15 mouse cellular contexts compared by ENCODE assay signal in the genomic region with DNA sequence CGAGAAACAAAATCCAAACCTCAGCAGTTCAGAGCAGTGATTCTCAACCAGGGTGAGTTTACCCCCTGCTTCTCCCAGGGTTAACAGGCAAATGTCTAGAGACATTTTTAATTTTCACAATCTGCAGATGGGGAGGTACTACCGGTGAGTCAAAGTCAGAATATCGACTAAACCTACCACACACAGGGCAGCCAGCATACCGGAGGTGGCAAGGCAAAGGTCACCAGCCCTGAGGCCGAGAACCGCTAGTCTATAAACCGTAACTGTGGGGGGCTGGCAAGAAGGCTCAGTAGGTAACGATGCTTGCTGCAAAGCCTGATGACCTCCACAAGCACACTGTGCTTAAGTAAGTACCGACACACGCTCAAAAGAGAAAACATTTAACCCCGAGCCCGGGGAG. TPM values are rescaled to one million over a fixed set of nuclear protein-coding genes. Genes with fewer than 3 reads are reported as not detected.
A peak's percentile ranks its signal among the peaks of the same experiment; 100 is the strongest.
DNase-seq lines count a peak whose midpoint lies in the region; ATAC-seq and TF ChIP-seq lines count a peak whose summit lies in the region.
"Had no signal": no experiment of that assay in that cellular context is flagged by ENCODE, and none has a peak within 500 bp of the region (broad histone marks: within the 10 kb centered on the region; RNA-seq: fewer than 3 reads in every experiment).

No protein-coding gene starts in this region.

- H3K27me3 ChIP-seq in hindbrain, embryonic 14.5 days (ENCODE audit: control insufficient read depth, insufficient read depth, low read length): no peaks in the 10 kb centered on the region
- no peaks in the 10 kb centered on the region for H3K27me3 ChIP-seq in hindbrain, embryonic 13.5 days
- H3K27me3 ChIP-seq in lung, embryonic 16.5 days (ENCODE audit: control insufficient read depth, insufficient read depth, low read depth, low read length): no peaks in the 10 kb centered on the region
- no peaks in the 10 kb centered on the region for H3K27me3 ChIP-seq in ES-Bruce4 (ENCODE audit: control insufficient read depth, insufficient read depth, low read length, poor library complexity, severe bottlenecking)
- H3K27me3 ChIP-seq: embryonic facial prominence, embryonic 15.5 days; megakaryocyte, embryonic 14.5 days; midbrain, embryonic 13.5 days; neural tube, embryonic 12.5 days had no signal

- no peak for TF ChIP-seq POLR2A in lung, adult 2 months (IDR thresholded peaks at IDR 0.05; ENCODE audit: borderline replicate concordance, extremely low read depth, low read depth, low read length)
- no peak for TF ChIP-seq POLR2A in ES-Bruce4 (IDR thresholded peaks at IDR 0.05; ENCODE audit: insufficient read depth, low read length)
- no peak for TF ChIP-seq POLR2A in embryonic fibroblast, embryonic 13.5 days (IDR thresholded peaks at IDR 0.05; ENCODE audit: low read depth, low read length)

- no peak for DNase-seq in hindbrain, embryonic 14.5 days (ENCODE audit: low spot score)
- DNase-seq in lung, adult 2 months: no peak

- ATAC-seq in hindbrain, embryonic 14.5 days (ENCODE audit: low FRiP score): peak; percentile 14; the same call in 1 of the 2 replicates
- no peak for ATAC-seq in hindbrain, embryonic 13.5 days (ENCODE audit: low FRiP score)
- no peak for ATAC-seq in lung, embryonic 16.5 days (ENCODE audit: low read depth)
- no peak for ATAC-seq in erythroid progenitor cell, adult 5-6 weeks (replicated peaks; ENCODE audit: low FRiP score, poor library complexity, severe bottlenecking)

- no peak overlapping the region for H3K4me3 ChIP-seq in hindbrain, embryonic 14.5 days (replicated peaks; ENCODE audit: low read length)
- no peak overlapping the region for H3K4me3 ChIP-seq in hindbrain, embryonic 13.5 days
- no peak overlapping the region for H3K4me3 ChIP-seq in lung, embryonic 16.5 days (ENCODE audit: low read length)
- no peak overlapping the region for H3K4me3 ChIP-seq in lung, adult 2 months (replicated peaks; ENCODE audit: extremely low read depth, low read depth, low read length)
- no peak overlapping the region for H3K4me3 ChIP-seq in ES-Bruce4 (ENCODE audit: low read depth, low read length)
- no peak overlapping the region for H3K4me3 ChIP-seq in embryonic fibroblast, embryonic 13.5 days (ENCODE audit: insufficient read depth, low read length)
- H3K4me3 ChIP-seq: embryonic facial prominence, embryonic 15.5 days; forebrain, embryonic 10.5 days; hindbrain, embryonic 10.5 days; megakaryocyte, embryonic 14.5 days; midbrain, embryonic 13.5 days; neural tube, embryonic 12.5 days had no signal

- no peak overlapping the region for H3K9ac ChIP-seq in hindbrain, embryonic 14.5 days
- no peak overlapping the region for H3K9ac ChIP-seq in hindbrain, embryonic 13.5 days
- H3K9ac ChIP-seq in lung, embryonic 16.5 days (ENCODE audit: low read length): peak overlapping the region; percentile 31; the same call in 1 of the 2 replicates
- H3K9ac ChIP-seq in ES-Bruce4 (ENCODE audit: low read depth, poor library complexity, severe bottlenecking): no peak overlapping the region
- H3K9ac ChIP-seq: embryonic facial prominence, embryonic 15.5 days; liver, embryonic 14.5 days; neural tube, embryonic 12.5 days had no signal

- H3K4me2 ChIP-seq in hindbrain, embryonic 14.5 days (replicated peaks): no peak overlapping the region
- H3K4me2 ChIP-seq in hindbrain, embryonic 13.5 days: no peak overlapping the region
- no peak overlapping the region for H3K4me2 ChIP-seq in lung, embryonic 16.5 days (ENCODE audit: low read depth, low read length)
- H3K4me2 ChIP-seq: embryonic facial prominence, embryonic 15.5 days; heart, embryonic 11.5 days; midbrain, embryonic 13.5 days; neural tube, embryonic 12.5 days had no signal

- H3K36me3 ChIP-seq in hindbrain, embryonic 14.5 days (replicated peaks; ENCODE audit: control insufficient read depth, insufficient read depth): peaks cover 51% of the 10 kb centered on the region
- peaks cover 58% of the 10 kb centered on the region for H3K36me3 ChIP-seq in hindbrain, embryonic 13.5 days
- H3K36me3 ChIP-seq in lung, embryonic 16.5 days (ENCODE audit: control insufficient read depth, insufficient read depth, low read length): peaks cover 24% of the 10 kb centered on the region
- peaks cover 36% of the 10 kb centered on the region for H3K36me3 ChIP-seq in ES-Bruce4 (ENCODE audit: control insufficient read depth, insufficient read depth, low read length, poor library complexity, severe bottlenecking)

- no peaks in the 10 kb centered on the region for H3K9me3 ChIP-seq in hindbrain, embryonic 14.5 days (ENCODE audit: control insufficient read depth, low read length)
- no peaks in the 10 kb centered on the region for H3K9me3 ChIP-seq in hindbrain, embryonic 13.5 days
- no peaks in the 10 kb centered on the region for H3K9me3 ChIP-seq in lung, embryonic 16.5 days (ENCODE audit: control insufficient read depth, low read length)
- H3K9me3 ChIP-seq in ES-Bruce4 (replicated peaks; ENCODE audit: control insufficient read depth, insufficient read depth, low read length, poor library complexity, severe bottlenecking): no peaks in the 10 kb centered on the region
- H3K9me3 ChIP-seq: embryonic facial prominence, embryonic 15.5 days; forebrain, embryonic 10.5 days; hindbrain, embryonic 10.5 days; megakaryocyte, embryonic 14.5 days; midbrain, embryonic 13.5 days; neural tube, embryonic 12.5 days had no signal

- no peaks in the 10 kb centered on the region for H3K4me1 ChIP-seq in hindbrain, embryonic 14.5 days (replicated peaks; ENCODE audit: control insufficient read depth, insufficient read depth, low read length)
- 0 out of 2 replicates have a peak, but pooled peaks cover 3% of the 10 kb centered on the region for H3K4me1 ChIP-seq in hindbrain, embryonic 13.5 days (replicated peaks)
- peaks cover 19% of the 10 kb centered on the region for H3K4me1 ChIP-seq in lung, embryonic 16.5 days (replicated peaks; ENCODE audit: control insufficient read depth, insufficient read depth, low read length)
- H3K4me1 ChIP-seq in lung, adult 2 months (ENCODE audit: control insufficient read depth, insufficient read depth, low read length): no peaks in the 10 kb centered on the region
- H3K4me1 ChIP-seq in ES-Bruce4 (ENCODE audit: control insufficient read depth, insufficient read depth, low read length): peaks cover 9% of the 10 kb centered on the region
- H3K4me1 ChIP-seq in embryonic fibroblast, embryonic 13.5 days (ENCODE audit: control insufficient read depth, insufficient read depth, low read length): peaks cover 26% of the 10 kb centered on the region
- H3K4me1 ChIP-seq: neural tube, embryonic 12.5 days had no signal

- WGBS in hindbrain, embryonic 14.5 days: 83% methylated on average over 12 of the region's 12 CpGs
- WGBS in hindbrain, embryonic 13.5 days: 83% methylated on average over 12 of the region's 12 CpGs
- 80% methylated on average over 12 of the region's 12 CpGs for WGBS in lung, embryonic 16.5 days
- WGBS in lung, adult 2 months: 76% methylated on average over 12 of the region's 12 CpGs

- no peak for TF ChIP-seq CTCF in lung, adult 2 months (IDR thresholded peaks at IDR 0.05; ENCODE audit: insufficient read depth, low read length)
- no peak for TF ChIP-seq CTCF in ES-Bruce4 (IDR thresholded peaks at IDR 0.05; ENCODE audit: low read depth, low read length)
- TF ChIP-seq CTCF in embryonic fibroblast, embryonic 13.5 days (IDR thresholded peaks at IDR 0.05; ENCODE audit: borderline replicate concordance, insufficient read depth, low read length): no peak

- no peak for TF ChIP-seq EP300 in ES-Bruce4 (IDR thresholded peaks at IDR 0.05; ENCODE audit: insufficient read depth, low read depth, low read length)

- H3K27ac ChIP-seq in hindbrain, embryonic 14.5 days: no peak overlapping the region
- no peak overlapping the region for H3K27ac ChIP-seq in hindbrain, embryonic 13.5 days
- H3K27ac ChIP-seq in lung, embryonic 16.5 days (ENCODE audit: low read length): peak overlapping the region; percentile 86
- peak overlapping the region; percentile 18; the same call in 1 of the 2 replicates for H3K27ac ChIP-seq in ES-Bruce4 (ENCODE audit: insufficient read depth, low read length)
- peak overlapping the region; percentile 15; the same call in 1 of the 2 replicates for H3K27ac ChIP-seq in embryonic fibroblast, embryonic 13.5 days (ENCODE audit: insufficient read depth, low read length)
- H3K27ac ChIP-seq: forebrain, embryonic 10.5 days; hindbrain, embryonic 10.5 days; liver, embryonic 14.5 days; midbrain, embryonic 13.5 days; neural tube, embryonic 12.5 days had no signal

RNA-seq across cellular contexts. Expression of gene Lrrc73, which starts 12.2 kb away (rescaled TPM):
- polyA plus RNA-seq in hindbrain, embryonic 14.5 days (2014; fragmentation: Nextera tagmentation; extraction: Ambion mirVana): 15.1 and 18.1 TPM in 2 replicates
- polyA plus RNA-seq in hindbrain, embryonic 13.5 days (2015; fragmentation: Nextera tagmentation; extraction: Ambion mirVana): 7.3 and 9.5 TPM in 2 replicates
- 0.69 and 0.93 TPM in 2 replicates for polyA plus RNA-seq in lung, embryonic 16.5 days (2015; fragmentation: Nextera tagmentation; extraction: Ambion mirVana)
- polyA plus RNA-seq in lung, adult 2 months (2012; rRNA removed): 6.8 TPM in 2 replicates
- 0.57 and 0.68 TPM in 2 replicates for polyA plus RNA-seq in ES-Bruce4 (2011; ENCODE audit: insufficient read depth, insufficient read length, low read depth, missing spikeins)
- polyA plus RNA-seq in embryonic fibroblast, embryonic 13.5 days (2011; ENCODE audit: insufficient read length, low read depth, missing spikeins): 1.6 and 3.5 TPM in 2 replicates
- not detected in 2 replicates for total RNA-seq in erythroid progenitor cell, adult 5-6 weeks (2015; ENCODE audit: low replicate concordance)
- 0.39 TPM in 1 of 2 replicates, not detected in the other for total RNA-seq in erythroid progenitor cell, adult 5-6 weeks (2017; ENCODE audit: low replicate concordance)

RNA-seq across cellular contexts. Expression of gene Tjap1, which starts 17.3 kb away (rescaled TPM):
- polyA plus RNA-seq in hindbrain, embryonic 14.5 days (2014; fragmentation: Nextera tagmentation; extraction: Ambion mirVana): 22.3 and 25.8 TPM in 2 replicates
- 28.6 and 33.8 TPM in 2 replicates for polyA plus RNA-seq in hindbrain, embryonic 13.5 days (2015; fragmentation: Nextera tagmentation; extraction: Ambion mirVana)
- 39.1 and 40.8 TPM in 2 replicates for polyA plus RNA-seq in lung, embryonic 16.5 days (2015; fragmentation: Nextera tagmentation; extraction: Ambion mirVana)
- polyA plus RNA-seq in lung, adult 2 months (2012; rRNA removed): 45.2 TPM in 2 replicates
- polyA plus RNA-seq in ES-Bruce4 (2011; ENCODE audit: insufficient read depth, insufficient read length, low read depth, missing spikeins): 71.5 and 75.2 TPM in 2 replicates
- polyA plus RNA-seq in embryonic fibroblast, embryonic 13.5 days (2011; ENCODE audit: insufficient read length, low read depth, missing spikeins): 60.8 and 63.2 TPM in 2 replicates
- 2.2 and 21.8 TPM in 2 replicates for total RNA-seq in erythroid progenitor cell, adult 5-6 weeks (2015; ENCODE audit: low replicate concordance)
- 6.5 and 53.0 TPM in 2 replicates for total RNA-seq in erythroid progenitor cell, adult 5-6 weeks (2017; ENCODE audit: low replicate concordance)

RNA-seq across cellular contexts. Expression of gene Yipf3, which starts 17.6 kb away (rescaled TPM):
- 91.6 and 97.2 TPM in 2 replicates for polyA plus RNA-seq in hindbrain, embryonic 14.5 days (2014; fragmentation: Nextera tagmentation; extraction: Ambion mirVana)
- 87.5 and 90.8 TPM in 2 replicates for polyA plus RNA-seq in hindbrain, embryonic 13.5 days (2015; fragmentation: Nextera tagmentation; extraction: Ambion mirVana)
- polyA plus RNA-seq in lung, embryonic 16.5 days (2015; fragmentation: Nextera tagmentation; extraction: Ambion mirVana): 114 and 120 TPM in 2 replicates
- 208 and 209 TPM in 2 replicates for polyA plus RNA-seq in lung, adult 2 months (2012; rRNA removed)
- 57.0 and 64.0 TPM in 2 replicates for polyA plus RNA-seq in ES-Bruce4 (2011; ENCODE audit: insufficient read depth, insufficient read length, low read depth, missing spikeins)
- 114 and 133 TPM in 2 replicates for polyA plus RNA-seq in embryonic fibroblast, embryonic 13.5 days (2011; ENCODE audit: insufficient read length, low read depth, missing spikeins)
- 46.5 and 53.7 TPM in 2 replicates for total RNA-seq in erythroid progenitor cell, adult 5-6 weeks (2015; ENCODE audit: low replicate concordance)
- total RNA-seq in erythroid progenitor cell, adult 5-6 weeks (2017; ENCODE audit: low replicate concordance): 15.3 and 22.5 TPM in 2 replicates

RNA-seq across cellular contexts. Expression of gene Polr1c, which starts 17.6 kb away (rescaled TPM):
- polyA plus RNA-seq in hindbrain, embryonic 14.5 days (2014; fragmentation: Nextera tagmentation; extraction: Ambion mirVana): 75.4 and 80.1 TPM in 2 replicates
- polyA plus RNA-seq in hindbrain, embryonic 13.5 days (2015; fragmentation: Nextera tagmentation; extraction: Ambion mirVana): 82.7 and 85.7 TPM in 2 replicates
- 90.6 and 91.2 TPM in 2 replicates for polyA plus RNA-seq in lung, embryonic 16.5 days (2015; fragmentation: Nextera tagmentation; extraction: Ambion mirVana)
- 35.9 and 39.5 TPM in 2 replicates for polyA plus RNA-seq in lung, adult 2 months (2012; rRNA removed)
- 106 and 133 TPM in 2 replicates for polyA plus RNA-seq in ES-Bruce4 (2011; ENCODE audit: insufficient read depth, insufficient read length, low read depth, missing spikeins)
- 61.1 and 63.6 TPM in 2 replicates for polyA plus RNA-seq in embryonic fibroblast, embryonic 13.5 days (2011; ENCODE audit: insufficient read length, low read depth, missing spikeins)
- total RNA-seq in erythroid progenitor cell, adult 5-6 weeks (2015; ENCODE audit: low replicate concordance): 25.6 and 26.4 TPM in 2 replicates
- total RNA-seq in erythroid progenitor cell, adult 5-6 weeks (2017; ENCODE audit: low replicate concordance): 5.8 and 24.9 TPM in 2 replicates

RNA-seq across cellular contexts. Expression of gene Dlk2, which starts 31.7 kb away (rescaled TPM):
- 18.9 and 20.9 TPM in 2 replicates for polyA plus RNA-seq in hindbrain, embryonic 14.5 days (2014; fragmentation: Nextera tagmentation; extraction: Ambion mirVana)
- 9.5 and 11.1 TPM in 2 replicates for polyA plus RNA-seq in hindbrain, embryonic 13.5 days (2015; fragmentation: Nextera tagmentation; extraction: Ambion mirVana)
- polyA plus RNA-seq in lung, embryonic 16.5 days (2015; fragmentation: Nextera tagmentation; extraction: Ambion mirVana): 3.1 and 4.0 TPM in 2 replicates
- polyA plus RNA-seq in lung, adult 2 months (2012; rRNA removed): 0.54 and 3.1 TPM in 2 replicates
- polyA plus RNA-seq in ES-Bruce4 (2011; ENCODE audit: insufficient read depth, insufficient read length, low read depth, missing spikeins): 0.91 and 1.3 TPM in 2 replicates
- 2.6 and 3.3 TPM in 2 replicates for polyA plus RNA-seq in embryonic fibroblast, embryonic 13.5 days (2011; ENCODE audit: insufficient read length, low read depth, missing spikeins)
- not detected in 2 replicates for total RNA-seq in erythroid progenitor cell, adult 5-6 weeks (2015; ENCODE audit: low replicate concordance)
- not detected in 2 replicates for total RNA-seq in erythroid progenitor cell, adult 5-6 weeks (2017; ENCODE audit: low replicate concordance)

Comparison
In these comparisons a context has a peak if more than half of its experiments do, and no peak if none do; other contexts are left out.
1. H3K27ac ChIP-seq: peak in lung, embryonic 16.5 days (single experiment), ES-Bruce4 (single experiment) and embryonic fibroblast, embryonic 13.5 days (single experiment); none in hindbrain, embryonic 14.5 days (single experiment) and hindbrain, embryonic 13.5 days (single experiment).